Mouse (Mus musculus): ENCODE results near the gene Zfp57. TPM values are rescaled to one million over a fixed set of nuclear protein-coding genes. Genes with fewer than 3 reads are reported as not detected.
A peak's percentile ranks its signal among the peaks of the same experiment; 100 is the strongest.

The Zfp57 gene
- polyA plus RNA-seq, 1 experiment, result 223 TPM

DNA sequence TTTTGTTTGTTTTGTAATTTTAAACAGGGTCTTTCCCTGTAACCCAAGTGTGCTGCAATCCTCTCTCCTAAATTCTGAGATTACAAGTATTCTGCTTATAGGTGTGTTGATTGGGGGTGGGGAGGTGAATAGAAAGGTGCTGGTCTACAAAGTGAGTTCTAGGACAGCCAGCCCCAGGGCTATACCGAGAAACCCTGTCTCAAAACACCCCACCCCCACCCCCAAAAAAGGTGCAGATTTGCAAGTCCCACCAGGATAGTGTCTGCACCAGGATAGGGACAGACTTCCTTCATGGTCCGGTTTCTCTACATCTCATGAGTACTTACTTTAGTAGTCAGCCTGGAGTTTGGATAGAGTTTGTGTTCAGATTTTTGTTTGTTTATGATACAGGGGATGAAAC lies 2.5 kb upstream of the Zfp57 start:
- H3K27ac ChIP-seq (ENCODE audit: insufficient read depth, low read length), result peak overlapping the region; percentile 100
- H3K9ac ChIP-seq (ENCODE audit: low read depth, poor library complexity, severe bottlenecking), result peak overlapping the region; percentile 85
- TF ChIP-seq POLR2A (IDR thresholded peaks at IDR 0.05; ENCODE audit: insufficient read depth, low read length) (no peak), CTCF (IDR thresholded peaks at IDR 0.05; ENCODE audit: low read depth, low read length) (no peak), EP300 (IDR thresholded peaks at IDR 0.05; ENCODE audit: insufficient read depth, low read depth, low read length) (peak; percentile 86)
- peaks cover 2% of the 10 kb centered on the region for H3K4me1 ChIP-seq (ENCODE audit: control insufficient read depth, insufficient read depth, low read length)
- no peaks in the 10 kb centered on the region for H3K27me3 ChIP-seq (ENCODE audit: control insufficient read depth, insufficient read depth, low read length, poor library complexity, severe bottlenecking)
- no peak overlapping the region for H3K4me3 ChIP-seq (ENCODE audit: low read depth, low read length)
- H3K9me3 ChIP-seq (replicated peaks; ENCODE audit: control insufficient read depth, insufficient read depth, low read length, poor library complexity, severe bottlenecking), result no peaks in the 10 kb centered on the region
- H3K36me3 ChIP-seq (ENCODE audit: control insufficient read depth, insufficient read depth, low read length, poor library complexity, severe bottlenecking), result peaks cover 4% of the 10 kb centered on the region; the same call in 1 of the 2 replicates

DNA sequence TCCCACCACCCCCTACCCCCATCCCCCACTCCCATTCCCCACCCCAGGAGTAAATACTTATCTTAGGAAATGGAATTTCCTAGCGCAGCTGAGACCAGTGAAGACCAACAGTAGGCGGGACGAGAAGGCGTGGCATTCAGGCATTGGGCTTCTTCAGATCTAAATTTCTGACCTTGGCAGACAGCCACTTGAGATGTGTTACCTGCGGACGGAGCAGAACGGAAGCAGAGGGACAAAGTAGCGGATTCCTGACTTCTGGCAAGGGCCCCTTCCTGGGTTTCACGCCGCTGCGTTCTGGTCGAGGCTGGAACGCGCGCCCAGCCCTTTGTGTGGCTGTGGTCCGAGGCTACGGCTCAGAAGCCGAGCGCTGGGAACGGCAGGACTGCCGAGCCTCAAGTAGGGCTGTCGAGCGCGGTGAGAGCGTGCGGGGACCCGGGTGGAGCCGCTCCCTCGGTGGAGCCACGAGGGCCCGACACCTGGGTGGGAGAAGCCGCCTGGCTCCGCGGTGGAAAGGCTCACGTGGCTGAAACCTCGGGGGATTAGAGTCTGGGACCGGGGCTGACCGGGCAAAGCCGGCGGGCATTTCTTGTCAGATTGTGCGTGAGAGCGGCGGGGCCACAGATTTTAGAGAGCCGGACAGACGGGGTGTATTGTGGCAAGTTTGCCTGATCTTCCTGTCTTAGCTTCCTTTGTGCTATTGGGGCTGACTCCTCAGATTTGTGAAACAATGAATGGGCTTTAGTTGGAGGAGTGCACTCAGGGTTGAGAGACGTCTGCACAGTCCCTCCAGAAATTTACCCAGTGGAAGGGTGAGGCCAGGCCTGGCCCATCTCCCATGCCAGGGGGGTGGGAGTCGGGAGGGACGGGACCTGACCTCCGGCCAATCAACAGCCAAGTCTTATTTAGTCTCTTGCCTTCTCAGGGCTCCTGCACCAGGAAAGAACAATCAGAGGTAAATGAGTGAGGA lies 1.7 kb downstream of the Zfp57 start:
- Histone ChIP-seq H3K9ac (ENCODE audit: low read depth, poor library complexity, severe bottlenecking) (peak overlapping the region; percentile 96), H3K4me3 (ENCODE audit: low read depth, low read length) (peak overlapping the region; percentile 80), H3K27ac (ENCODE audit: insufficient read depth, low read length) (peak overlapping the region; percentile 89), H3K27me3 (ENCODE audit: control insufficient read depth, insufficient read depth, low read length, poor library complexity, severe bottlenecking) (no peaks in the 10 kb centered on the region), H3K9me3 (replicated peaks; ENCODE audit: control insufficient read depth, insufficient read depth, low read length, poor library complexity, severe bottlenecking) (no peaks in the 10 kb centered on the region), H3K36me3 (ENCODE audit: control insufficient read depth, insufficient read depth, low read length, poor library complexity, severe bottlenecking) (peaks cover 45% of the 10 kb centered on the region), H3K4me1 (ENCODE audit: control insufficient read depth, insufficient read depth, low read length) (no peaks in the 10 kb centered on the region)
- TF ChIP-seq CTCF (IDR thresholded peaks at IDR 0.05; ENCODE audit: low read depth, low read length) (no peak), EP300 (IDR thresholded peaks at IDR 0.05; ENCODE audit: insufficient read depth, low read depth, low read length) (peak; percentile 74; the same call in 1 of the 2 replicates), POLR2A (IDR thresholded peaks at IDR 0.05; ENCODE audit: insufficient read depth, low read length) (peak; percentile 83)

DNA sequence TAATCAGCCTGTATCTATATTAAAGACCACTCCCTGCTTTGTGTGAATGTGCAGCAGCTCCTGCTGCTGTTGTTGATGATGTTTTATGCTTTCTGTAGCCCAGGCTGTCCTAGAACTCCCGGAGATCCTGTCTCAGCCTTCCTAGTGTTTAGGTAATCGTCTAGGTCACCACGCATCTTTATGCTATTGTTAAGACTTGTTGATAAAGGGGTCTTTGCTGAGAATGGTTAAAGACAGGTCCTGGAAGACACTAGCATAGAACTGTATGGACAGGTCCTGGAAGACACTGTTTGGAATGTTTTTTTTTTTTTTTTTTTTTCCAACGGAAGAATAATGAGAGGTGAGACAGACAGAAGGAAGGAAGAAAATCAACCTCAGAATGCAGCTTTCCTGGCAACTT lies 2.4 kb downstream of the Zfp57 start:
- TF ChIP-seq CTCF (IDR thresholded peaks at IDR 0.05; ENCODE audit: low read depth, low read length) (no peak), POLR2A (IDR thresholded peaks at IDR 0.05; ENCODE audit: insufficient read depth, low read length) (no peak), EP300 (IDR thresholded peaks at IDR 0.05; ENCODE audit: insufficient read depth, low read depth, low read length) (no peak)
- Histone ChIP-seq H3K9ac (ENCODE audit: low read depth, poor library complexity, severe bottlenecking) (peak overlapping the region; percentile 96), H3K36me3 (ENCODE audit: control insufficient read depth, insufficient read depth, low read length, poor library complexity, severe bottlenecking) (peaks cover 52% of the 10 kb centered on the region), H3K9me3 (replicated peaks; ENCODE audit: control insufficient read depth, insufficient read depth, low read length, poor library complexity, severe bottlenecking) (no peaks in the 10 kb centered on the region), H3K27me3 (ENCODE audit: control insufficient read depth, insufficient read depth, low read length, poor library complexity, severe bottlenecking) (no peaks in the 10 kb centered on the region), H3K27ac (ENCODE audit: insufficient read depth, low read length) (peak overlapping the region; percentile 89), H3K4me3 (ENCODE audit: low read depth, low read length) (peak overlapping the region; percentile 80), H3K4me1 (ENCODE audit: control insufficient read depth, insufficient read depth, low read length) (no peaks in the 10 kb centered on the region)

DNA sequence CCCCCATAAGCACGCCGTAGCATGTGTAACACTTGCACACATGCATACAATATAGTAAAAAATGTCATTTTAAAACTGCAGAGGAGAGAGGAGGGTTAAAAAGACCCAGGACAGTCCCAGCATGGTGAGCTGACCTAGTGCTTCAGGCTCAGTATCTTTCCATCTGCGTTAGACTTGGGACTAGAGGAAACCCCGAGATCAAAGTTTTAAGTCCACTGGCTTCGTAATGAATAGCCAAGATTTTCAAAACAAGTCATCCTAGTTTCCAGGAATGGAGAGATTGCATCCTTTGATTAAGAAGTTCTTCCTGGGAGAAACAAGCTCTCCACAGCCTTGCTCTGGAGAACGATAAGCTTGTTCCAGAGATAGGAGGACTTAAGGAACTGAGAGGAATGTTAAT lies 7.2 kb downstream of the Zfp57 start:
- TF ChIP-seq POLR2A (IDR thresholded peaks at IDR 0.05; ENCODE audit: insufficient read depth, low read length), result no peak
- no peak for TF ChIP-seq CTCF (IDR thresholded peaks at IDR 0.05; ENCODE audit: low read depth, low read length)
- no peak for TF ChIP-seq EP300 (IDR thresholded peaks at IDR 0.05; ENCODE audit: insufficient read depth, low read depth, low read length)
- Histone ChIP-seq H3K4me3 (ENCODE audit: low read depth, low read length) (no peak overlapping the region), H3K27ac (ENCODE audit: insufficient read depth, low read length) (peak overlapping the region; percentile 53), H3K36me3 (ENCODE audit: control insufficient read depth, insufficient read depth, low read length, poor library complexity, severe bottlenecking) (peaks cover 80% of the 10 kb centered on the region), H3K9me3 (replicated peaks; ENCODE audit: control insufficient read depth, insufficient read depth, low read length, poor library complexity, severe bottlenecking) (no peaks in the 10 kb centered on the region), H3K9ac (ENCODE audit: low read depth, poor library complexity, severe bottlenecking) (0 out of 2 replicates have a peak overlapping the region, but pooled peaks have one; percentile 23), H3K4me1 (ENCODE audit: control insufficient read depth, insufficient read depth, low read length) (no peaks in the 10 kb centered on the region), H3K27me3 (ENCODE audit: control insufficient read depth, insufficient read depth, low read length, poor library complexity, severe bottlenecking) (no peaks in the 10 kb centered on the region)

DNA sequence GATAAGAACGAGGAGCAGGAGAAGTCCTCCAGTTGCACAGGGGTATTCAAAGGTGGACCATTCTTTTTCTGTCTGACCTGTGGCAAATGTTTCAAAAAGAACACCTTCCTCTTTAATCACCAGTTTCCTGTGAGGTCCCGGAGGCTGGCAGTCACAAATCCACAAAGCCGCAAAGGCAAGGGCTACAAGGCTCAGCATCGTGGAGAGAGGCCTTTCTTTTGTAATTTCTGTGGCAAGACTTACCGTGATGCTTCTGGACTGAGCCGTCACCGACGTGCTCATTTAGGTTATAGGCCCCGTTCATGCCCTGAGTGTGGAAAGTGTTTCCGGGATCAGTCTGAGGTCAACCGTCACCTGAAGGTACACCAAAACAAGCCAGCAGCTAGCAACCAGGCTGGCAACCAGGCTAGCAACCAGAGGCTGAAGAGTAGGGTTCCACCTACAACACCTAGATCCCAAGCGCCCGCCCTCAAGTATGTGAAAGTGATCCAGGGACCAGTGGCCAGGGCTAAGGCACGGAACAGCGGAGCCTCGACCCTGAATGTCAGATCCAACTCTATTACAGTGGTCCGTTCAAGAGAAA lies 8.6 kb downstream of the Zfp57 start:
- H3K27ac ChIP-seq (ENCODE audit: insufficient read depth, low read length), result peak overlapping the region; percentile 1
- H3K27me3 ChIP-seq (ENCODE audit: control insufficient read depth, insufficient read depth, low read length, poor library complexity, severe bottlenecking), result no peaks in the 10 kb centered on the region
- TF ChIP-seq CTCF (IDR thresholded peaks at IDR 0.05; ENCODE audit: low read depth, low read length), result no peak
- no peak for TF ChIP-seq POLR2A (IDR thresholded peaks at IDR 0.05; ENCODE audit: insufficient read depth, low read length)
- no peak for TF ChIP-seq EP300 (IDR thresholded peaks at IDR 0.05; ENCODE audit: insufficient read depth, low read depth, low read length)
- no peaks in the 10 kb centered on the region for H3K4me1 ChIP-seq (ENCODE audit: control insufficient read depth, insufficient read depth, low read length)
- peaks cover 66% of the 10 kb centered on the region for H3K36me3 ChIP-seq (ENCODE audit: control insufficient read depth, insufficient read depth, low read length, poor library complexity, severe bottlenecking)
- H3K9me3 ChIP-seq (replicated peaks; ENCODE audit: control insufficient read depth, insufficient read depth, low read length, poor library complexity, severe bottlenecking), result no peaks in the 10 kb centered on the region
- H3K9ac ChIP-seq (ENCODE audit: low read depth, poor library complexity, severe bottlenecking), result no peak overlapping the region
- no peak overlapping the region for H3K4me3 ChIP-seq (ENCODE audit: low read depth, low read length)

Measured in ES-Bruce4 (cell line).